Mouse (Mus musculus) embryonic facial prominence, embryonic 11.5 days (tissue): ENCODE data around the gene Pcx. TPM values are rescaled to one million over a fixed set of nuclear protein-coding genes. Genes with fewer than 3 reads are reported as not detected.

Experiments
- ATAC-seq: fragments of 200-750 bp; cut with Nextera tagmentation; replicated peaks from 2 replicates; pipeline ENCODE4 v1.8.0; 2017; ENCODE audit warnings: low read depth; ENCODE audit not compliant: insufficient number of reproducible peaks, low FRiP score, low TSS enrichment
- DNase-seq: peaks from one replicate; pipeline ENCODE4 v3.0.0-alpha.2; 2015; ENCODE audit warnings: low spot score
- H3K27ac ChIP-seq: fragments of 300-500 bp; sonication (generic); replicated peaks from 2 replicates; pipeline ENCODE4 v1.5.1; 2014; ENCODE audit warnings: mild to moderate bottlenecking, low read depth, low read length, control low read depth
- H3K27me3 ChIP-seq: fragments of 300-500 bp; sonication (generic); 2 replicates; pipeline ENCODE4 v1.6.1; 2014; ENCODE audit warnings: mild to moderate bottlenecking, low read length, moderate library complexity, mixed read lengths; ENCODE audit not compliant: control insufficient read depth, insufficient read depth
- H3K36me3 ChIP-seq: fragments of 300-500 bp; sonication (generic); replicated peaks from 2 replicates; pipeline ENCODE4 v1.6.1; 2014; ENCODE audit warnings: low read depth, mild to moderate bottlenecking, low read length, moderate library complexity, mixed read lengths; ENCODE audit not compliant: control insufficient read depth, insufficient read depth
- H3K4me1 ChIP-seq: fragments of 300-500 bp; sonication (generic); 2 replicates; pipeline ENCODE4 v1.6.1; 2014; ENCODE audit warnings: low read length, mixed read lengths; ENCODE audit not compliant: control insufficient read depth, insufficient read depth
- H3K4me2 ChIP-seq: fragments of 300-500 bp; sonication (generic); 2 replicates; pipeline ENCODE4 v1.6.1; 2014; ENCODE audit warnings: low read depth, mild to moderate bottlenecking, control low read depth, low read length, moderate library complexity
- H3K4me3 ChIP-seq: fragments of 300-500 bp; sonication (generic); 2 replicates; pipeline ENCODE4 v1.5.1; 2014; ENCODE audit warnings: low read depth, low read length, control low read depth
- H3K9ac ChIP-seq: fragments of 300-500 bp; sonication (generic); replicated peaks from 2 replicates; pipeline ENCODE4 v1.6.1; 2014; ENCODE audit warnings: mild to moderate bottlenecking, control low read depth, low read length
- H3K9me3 ChIP-seq: fragments of 300-500 bp; sonication (generic); replicated peaks from 2 replicates; pipeline ENCODE4 v1.6.1; 2016; ENCODE audit warnings: mild to moderate bottlenecking, low read length, inconsistent platforms, mixed read lengths; ENCODE audit not compliant: control insufficient read depth
- WGBS: fragments of 180-500 bp; shearing (Covaris S2); extraction: QIAGEN DNeasy Blood & Tissue Kit; methylation state at CpG from one replicate; pipeline ENCODE4 v1.1.7; 2014; 5-methylcytosine and 5-hydroxymethylcytosine counted together
- polyA plus RNA-seq: library from polyadenylated mRNA; unstranded; fragments of >200 nt; fragmentation: Nextera tagmentation; extraction: Ambion mirVana; gene quantifications from 2 replicates; pipeline ENCODE4 v1.2.1, GENCODE M21; 2014

Gene Pcx
- polyA plus RNA-seq, 1 experiment from 2014 or later, result 15.4 TPM

DNA sequence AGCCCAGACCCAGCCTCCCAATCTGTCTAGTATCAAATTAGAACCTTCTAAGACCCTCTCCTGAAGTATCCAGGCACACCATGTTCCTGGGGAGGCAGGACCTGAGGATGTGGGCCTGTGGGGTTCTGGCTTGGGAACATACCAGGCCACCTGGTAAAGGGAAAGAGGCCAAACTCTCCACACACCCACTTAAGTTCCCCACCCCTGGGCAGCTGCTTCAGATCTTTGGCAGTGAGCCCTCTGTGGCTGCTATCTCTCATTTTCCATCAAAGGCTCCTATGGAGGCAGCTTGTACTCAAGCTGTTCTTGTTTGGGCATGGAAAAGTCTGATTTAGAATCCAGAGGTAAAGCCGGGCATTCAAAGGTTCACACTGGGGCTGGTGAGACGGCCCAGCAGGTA, 22.4 kb upstream of the Pcx start:
- no peak for ATAC-seq
- H3K27me3 ChIP-seq, result no peaks in the 10 kb centered on the region
- no peaks in the 10 kb centered on the region for H3K9me3 ChIP-seq
- H3K9ac ChIP-seq, result no peak overlapping the region
- 70% methylated on average over 2 of the region's 2 CpGs for WGBS
- no peak for DNase-seq
- no peaks in the 10 kb centered on the region for H3K36me3 ChIP-seq
- no peaks in the 10 kb centered on the region for H3K4me1 ChIP-seq
- no peak overlapping the region for H3K4me3 ChIP-seq
- H3K27ac ChIP-seq, result no peak overlapping the region
- H3K4me2 ChIP-seq, result no peak overlapping the region

- Histone ChIP-seq H3K27ac (no peak overlapping the region), H3K4me3 (no peak overlapping the region), H3K4me1 (no peaks in the 10 kb centered on the region), H3K27me3 (no peaks in the 10 kb centered on the region), H3K9me3 (no peaks in the 10 kb centered on the region), H3K9ac (no peak overlapping the region), H3K36me3 (no peaks in the 10 kb centered on the region), H3K4me2 (no peak overlapping the region)
- WGBS, result 67% methylated on average over 10 of the region's 10 CpGs
- DNase-seq (no peak), ATAC-seq (no peak)
These were observed 19.1 kb upstream of the Pcx start for GRCm38 (mm10) chr19:4491080-4491695.

DNA sequence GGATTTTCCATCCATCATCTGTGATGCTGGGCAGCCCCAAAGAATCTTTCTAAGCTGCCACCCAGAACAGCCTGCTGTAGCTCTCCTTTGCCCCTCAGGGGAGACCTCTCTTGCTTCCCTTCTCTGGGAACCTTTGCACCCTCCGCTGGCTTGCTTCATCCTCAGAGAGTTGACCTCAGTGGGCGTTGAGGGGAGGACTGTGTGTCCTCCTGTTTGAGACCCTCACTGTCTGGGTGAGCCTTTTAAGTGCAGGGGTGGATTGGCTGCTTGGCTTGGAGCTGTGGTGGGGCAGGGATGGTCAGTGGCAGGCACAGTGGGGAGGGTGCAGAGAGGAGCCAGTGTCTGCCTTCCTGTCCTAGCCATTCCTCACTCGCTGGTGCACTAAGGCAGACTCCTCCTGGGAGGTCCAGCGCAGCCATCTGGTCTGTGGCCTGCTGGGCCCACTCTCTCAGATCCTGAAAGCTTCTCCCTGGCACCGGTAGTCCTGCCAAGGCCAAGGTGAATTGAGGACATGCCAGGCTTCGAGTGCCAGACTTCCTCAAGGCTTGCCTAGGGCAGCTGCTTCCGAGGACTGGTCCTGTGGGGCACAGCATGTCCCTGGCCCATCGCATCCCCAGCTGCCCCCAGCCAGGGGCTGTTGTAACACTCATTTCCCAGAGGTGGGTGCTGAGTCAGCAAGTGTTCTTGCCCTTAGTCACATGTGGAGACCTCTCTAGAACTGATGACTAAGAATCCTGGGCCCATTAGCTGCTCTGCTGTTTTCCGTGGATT, 17.6 kb upstream of the Pcx start:
- Histone ChIP-seq H3K4me2 (no peak overlapping the region), H3K4me3 (no peak overlapping the region), H3K36me3 (no peaks in the 10 kb centered on the region), H3K27me3 (no peaks in the 10 kb centered on the region), H3K9me3 (no peaks in the 10 kb centered on the region), H3K4me1 (no peaks in the 10 kb centered on the region), H3K9ac (no peak overlapping the region), H3K27ac (no peak overlapping the region)
- WGBS, result 51% methylated on average over 9 of the region's 9 CpGs
- ATAC-seq, result no peak
- no peak for DNase-seq

GRCm38 (mm10) chr19:4494707-4495106, 15.6 kb upstream of the Pcx start:
- Histone ChIP-seq H3K4me1 (no peaks in the 10 kb centered on the region; the same call in 1 of the 2 replicates), H3K36me3 (no peaks in the 10 kb centered on the region), H3K9ac (no peak overlapping the region), H3K4me3 (no peak overlapping the region), H3K4me2 (no peak overlapping the region), H3K27ac (no peak overlapping the region), H3K9me3 (no peaks in the 10 kb centered on the region), H3K27me3 (no peaks in the 10 kb centered on the region)
- DNase-seq (no peak), ATAC-seq (no peak)
- WGBS, result 72% methylated on average over 7 of the region's 7 CpGs

DNA sequence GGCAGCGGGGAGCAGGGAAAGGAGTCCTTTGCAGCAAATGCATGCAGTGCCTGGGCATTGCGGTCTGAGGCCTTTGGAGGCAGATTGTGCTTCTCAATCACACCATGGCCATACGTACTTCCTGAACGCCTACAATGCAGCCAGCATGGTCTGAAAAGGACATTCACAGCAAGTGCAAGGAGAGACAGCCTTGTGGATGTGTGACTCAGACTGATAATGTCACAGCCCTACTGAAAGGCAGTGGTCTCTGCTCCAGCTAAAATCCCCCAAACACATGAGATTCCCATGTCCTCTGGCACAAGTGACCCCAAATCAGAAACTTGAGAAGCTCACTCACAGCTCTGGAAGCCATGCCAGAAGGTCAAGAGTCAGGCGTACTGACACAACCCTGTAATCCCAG, 14.5 kb upstream of the Pcx start:
- ATAC-seq (no peak), DNase-seq (no peak)
- Histone ChIP-seq H3K9me3 (no peaks in the 10 kb centered on the region), H3K27ac (no peak overlapping the region), H3K36me3 (no peaks in the 10 kb centered on the region), H3K4me2 (no peak overlapping the region), H3K4me1 (no peaks in the 10 kb centered on the region; the same call in 1 of the 2 replicates), H3K27me3 (no peaks in the 10 kb centered on the region), H3K9ac (no peak overlapping the region), H3K4me3 (no peak overlapping the region)
- WGBS, result 74% methylated on average over 5 of the region's 5 CpGs

DNA sequence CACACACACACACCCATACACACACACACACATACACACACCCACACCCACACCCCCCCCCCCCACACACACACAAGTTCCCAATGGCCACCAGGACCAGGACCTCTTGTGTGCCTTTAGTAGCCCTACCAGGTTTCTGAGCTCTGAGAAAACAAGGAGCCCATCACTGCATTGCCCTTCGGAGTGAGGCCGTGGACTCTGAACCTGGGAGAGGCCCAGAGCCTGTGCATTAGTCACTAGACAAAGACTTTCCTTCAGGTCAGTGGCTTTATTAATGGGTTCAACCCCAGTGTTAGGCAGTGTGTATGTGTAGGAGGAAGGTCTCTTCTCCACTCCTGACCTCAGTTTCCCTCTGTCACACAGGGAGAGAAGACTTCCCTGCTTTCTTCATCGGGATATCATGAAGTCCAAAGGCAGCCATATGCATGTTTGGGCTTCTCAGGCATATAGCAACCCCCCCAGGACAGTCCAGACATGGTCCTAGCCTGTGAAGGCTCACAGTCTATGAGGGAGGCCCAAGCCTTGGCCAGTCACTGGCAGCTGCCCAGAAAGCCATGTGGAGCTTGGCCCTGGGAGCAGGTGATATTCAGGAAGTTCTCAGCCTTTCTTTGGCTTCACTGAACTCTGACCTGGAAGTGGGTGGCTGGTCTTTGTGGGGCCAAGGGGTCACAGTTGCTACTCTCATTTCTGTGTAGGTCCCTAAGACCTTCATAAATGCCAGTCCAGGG, 13.6 kb upstream of the Pcx start:
- 0 out of 2 replicates have a peak overlapping the region, but pooled peaks have one; percentile 4 for H3K9ac ChIP-seq
- DNase-seq, result no peak
- no peak for ATAC-seq
- 93% methylated on average over 3 of the region's 3 CpGs for WGBS
- H3K9me3 ChIP-seq, result no peaks in the 10 kb centered on the region
- no peak overlapping the region for H3K27ac ChIP-seq
- H3K4me1 ChIP-seq, result no peaks in the 10 kb centered on the region; the same call in 1 of the 2 replicates
- H3K27me3 ChIP-seq, result no peaks in the 10 kb centered on the region
- H3K36me3 ChIP-seq, result no peaks in the 10 kb centered on the region
- no peak overlapping the region for H3K4me3 ChIP-seq
- H3K4me2 ChIP-seq, result no peak overlapping the region

GRCm38 (mm10) chr19:4497263-4497973, 12.9 kb upstream of the Pcx start:
- Histone ChIP-seq H3K36me3 (no peaks in the 10 kb centered on the region), H3K9ac (peak overlapping the region; percentile 5; the same call in 1 of the 2 replicates), H3K27ac (no peak overlapping the region), H3K4me3 (no peak overlapping the region), H3K4me1 (no peaks in the 10 kb centered on the region; the same call in 1 of the 2 replicates), H3K27me3 (no peaks in the 10 kb centered on the region), H3K4me2 (peak overlapping the region; percentile 8; the same call in 1 of the 2 replicates), H3K9me3 (no peaks in the 10 kb centered on the region)
- 5% methylated on average over 4 of the region's 4 CpGs for WGBS
- DNase-seq (peak; percentile 91), ATAC-seq (0 out of 2 replicates have a peak, but pooled peaks have one; percentile 30)
